Mouse (Mus musculus): ENCODE measurements around the gene Casp6. TPM values are rescaled to one million over a fixed set of nuclear protein-coding genes. Genes with fewer than 3 reads are reported as not detected.

Gene Casp6
- total and polyA plus RNA-seq, 3 experiments = 10.4 to 16.9 (median 11.2) TPM

- peak overlapping the region; percentile 79 for H3K4me3 ChIP-seq
- TF ChIP-seq CTCF (IDR thresholded peaks at IDR 0.05) = no peak; the same call in 1 of the 2 replicates
- no peak for TF ChIP-seq POLR2A (IDR thresholded peaks at IDR 0.05; ENCODE audit: insufficient read depth, low read depth, low read length)
- no peak for TF ChIP-seq EP300 (IDR thresholded peaks at IDR 0.05; ENCODE audit: insufficient read depth, low read depth, low read length)
Measured at GRCm38 (mm10) chr3:129879131-129879757, 22.0 kb upstream of the Casp6 start.

GRCm38 (mm10) chr3:129879913-129880312 is 21.3 kb upstream of the Casp6 start:
- TF ChIP-seq CTCF (IDR thresholded peaks at IDR 0.05) (no peak), POLR2A (IDR thresholded peaks at IDR 0.05; ENCODE audit: insufficient read depth, low read depth, low read length) (no peak), EP300 (IDR thresholded peaks at IDR 0.05; ENCODE audit: insufficient read depth, low read depth, low read length) (no peak)
- H3K27ac ChIP-seq = no peak overlapping the region
- no peak overlapping the region for H3K4me3 ChIP-seq
- DNase-seq = no peak
- no peak overlapping the region for H3K9ac ChIP-seq (ENCODE audit: low read depth, low read length)
- intact Hi-C loops (cut with DNase I) = loop anchor here (5.0 kb wide), 1 partner anchor 182 kb away; the partner anchor contains the start of gene Sec24b
- H3K27me3 ChIP-seq (ENCODE audit: control insufficient read depth, insufficient read depth, low read length) = no peaks in the 10 kb centered on the region
- peaks cover 3% of the 10 kb centered on the region; the same call in 1 of the 2 replicates for H3K4me1 ChIP-seq (ENCODE audit: control insufficient read depth, insufficient read depth, low read length)
- no peaks in the 10 kb centered on the region for H3K79me2 ChIP-seq (replicated peaks; ENCODE audit: control insufficient read depth, insufficient read depth, low read length)
- WGBS = 91% methylated on average over 2 of the region's 2 CpGs
- no peaks in the 10 kb centered on the region for H3K36me3 ChIP-seq (ENCODE audit: control insufficient read depth, insufficient read depth, low read length)

More at GRCm38 (mm10) chr3:129879131-129879757, 22.0 kb upstream of the Casp6 start:
- peak; percentile 46 to 54 for DNase-seq
- Histone ChIP-seq H3K9ac (ENCODE audit: low read depth, low read length) (peak overlapping the region; percentile 78), H3K27ac (no peak overlapping the region; the same call in 1 of the 2 replicates), H3K4me1 (ENCODE audit: control insufficient read depth, insufficient read depth, low read length) (peaks cover 3% of the 10 kb centered on the region; the same call in 1 of the 2 replicates), H3K36me3 (ENCODE audit: control insufficient read depth, insufficient read depth, low read length) (no peaks in the 10 kb centered on the region), H3K79me2 (replicated peaks; ENCODE audit: control insufficient read depth, insufficient read depth, low read length) (no peaks in the 10 kb centered on the region), H3K27me3 (ENCODE audit: control insufficient read depth, insufficient read depth, low read length) (no peaks in the 10 kb centered on the region)
- 4% methylated on average over 24 of the region's 25 CpGs for WGBS
- intact Hi-C loops (cut with DNase I) = loop anchor here (5.0 kb wide), 1 partner anchor 183 kb away; the partner anchor contains the start of gene Sec24b

GRCm38 (mm10) chr3:129880925-129881593 is 20.2 kb upstream of the Casp6 start:
- TF ChIP-seq CTCF (IDR thresholded peaks at IDR 0.05) (no peak), POLR2A (IDR thresholded peaks at IDR 0.05; ENCODE audit: insufficient read depth, low read depth, low read length) (no peak), EP300 (IDR thresholded peaks at IDR 0.05; ENCODE audit: insufficient read depth, low read depth, low read length) (no peak)

DNA sequence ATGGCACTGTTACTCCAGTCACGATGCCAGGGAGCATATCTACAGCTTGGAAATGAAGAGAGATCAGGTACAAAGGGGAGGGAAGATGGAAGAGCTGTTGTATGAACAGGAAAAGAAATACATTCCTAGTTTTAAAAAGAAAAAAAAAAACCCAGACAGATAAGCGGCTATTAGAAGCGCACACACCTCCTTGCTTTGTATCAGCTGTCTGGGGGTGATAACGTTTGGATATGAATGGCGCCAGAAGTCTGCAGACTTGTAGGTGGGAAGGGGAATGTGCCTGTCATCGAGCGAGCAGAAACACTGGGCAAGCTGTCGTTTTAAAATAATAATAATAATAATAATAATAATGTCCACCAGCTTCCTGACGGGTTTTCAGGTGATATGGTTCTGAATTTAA is 15.6 kb upstream of the Casp6 start:
- Histone ChIP-seq H3K4me1 (ENCODE audit: control insufficient read depth, insufficient read depth, low read length) (no peaks in the 10 kb centered on the region), H3K36me3 (ENCODE audit: control insufficient read depth, insufficient read depth, low read length) (no peaks in the 10 kb centered on the region), H3K4me3 (no peak overlapping the region), H3K27me3 (ENCODE audit: control insufficient read depth, insufficient read depth, low read length) (no peaks in the 10 kb centered on the region), H3K27ac (no peak overlapping the region), H3K9ac (ENCODE audit: low read depth, low read length) (no peak overlapping the region), H3K79me2 (replicated peaks; ENCODE audit: control insufficient read depth, insufficient read depth, low read length) (0 out of 2 replicates have a peak, but pooled peaks cover 1% of the 10 kb centered on the region)
- no peak for DNase-seq
- intact Hi-C loops (cut with DNase I) = no loop called here
- WGBS = 56% methylated on average over 9 of the region's 9 CpGs
- no peak for TF ChIP-seq POLR2A (IDR thresholded peaks at IDR 0.05; ENCODE audit: insufficient read depth, low read depth, low read length)
- TF ChIP-seq EP300 (IDR thresholded peaks at IDR 0.05; ENCODE audit: insufficient read depth, low read depth, low read length) = no peak

More at GRCm38 (mm10) chr3:129880925-129881593, 20.2 kb upstream of the Casp6 start:
- H3K4me1 ChIP-seq (ENCODE audit: control insufficient read depth, insufficient read depth, low read length) = peaks cover 3% of the 10 kb centered on the region; the same call in 1 of the 2 replicates
- WGBS = 43% methylated on average over 8 of the region's 8 CpGs
- intact Hi-C loops (cut with DNase I) = no loop called here
- H3K27ac ChIP-seq = no peak overlapping the region
- H3K4me3 ChIP-seq = no peak overlapping the region
- no peaks in the 10 kb centered on the region for H3K79me2 ChIP-seq (replicated peaks; ENCODE audit: control insufficient read depth, insufficient read depth, low read length)
- H3K36me3 ChIP-seq (ENCODE audit: control insufficient read depth, insufficient read depth, low read length) = no peaks in the 10 kb centered on the region
- no peak for DNase-seq
- no peak overlapping the region for H3K9ac ChIP-seq (ENCODE audit: low read depth, low read length)
- no peaks in the 10 kb centered on the region for H3K27me3 ChIP-seq (ENCODE audit: control insufficient read depth, insufficient read depth, low read length)

GRCm38 (mm10) chr3:129886430-129886829 is 14.8 kb upstream of the Casp6 start:
- Histone ChIP-seq H3K36me3 (ENCODE audit: control insufficient read depth, insufficient read depth, low read length) (no peaks in the 10 kb centered on the region), H3K9ac (ENCODE audit: low read depth, low read length) (no peak overlapping the region), H3K4me1 (ENCODE audit: control insufficient read depth, insufficient read depth, low read length) (no peaks in the 10 kb centered on the region), H3K27me3 (ENCODE audit: control insufficient read depth, insufficient read depth, low read length) (no peaks in the 10 kb centered on the region), H3K79me2 (replicated peaks; ENCODE audit: control insufficient read depth, insufficient read depth, low read length) (0 out of 2 replicates have a peak, but pooled peaks cover 1% of the 10 kb centered on the region), H3K27ac (no peak overlapping the region), H3K4me3 (no peak overlapping the region)
- TF ChIP-seq EP300 (IDR thresholded peaks at IDR 0.05; ENCODE audit: insufficient read depth, low read depth, low read length) (no peak), CTCF (IDR thresholded peaks at IDR 0.05) (no peak), POLR2A (IDR thresholded peaks at IDR 0.05; ENCODE audit: insufficient read depth, low read depth, low read length) (no peak)
- WGBS = 87% methylated on average over 5 of the region's 5 CpGs
- no peak for DNase-seq
- intact Hi-C loops (cut with DNase I) = no loop called here

Data from heart, adult 2 months (tissue).